Mouse (Mus musculus): ENCODE measurements around the gene Gadd45b.

GRCm38 (mm10) chr10:80938831-80939550 lies 9.1 kb downstream of the Gadd45b start:
- TF ChIP-seq CTCF (IDR thresholded peaks at IDR 0.05; ENCODE audit: extremely low read depth, insufficient read length, insufficient replicate concordance, low read depth, low read length) (no peak), POLR2A (IDR thresholded peaks at IDR 0.05; ENCODE audit: low read depth, low read length) (no peak)

All from small intestine, adult 2 months (tissue).